Mouse (Mus musculus) right cerebral cortex, postnatal 10 days (tissue): ENCODE measurements around the gene Sdsl.

ENCODE experiments used
- DNase-seq, 2 experiments: peaks; one replicate each; pipeline ENCODE4 v3.0.0; 2021; ENCODE audit warnings: low spot score in 2 of 2

The Sdsl gene

DNA sequence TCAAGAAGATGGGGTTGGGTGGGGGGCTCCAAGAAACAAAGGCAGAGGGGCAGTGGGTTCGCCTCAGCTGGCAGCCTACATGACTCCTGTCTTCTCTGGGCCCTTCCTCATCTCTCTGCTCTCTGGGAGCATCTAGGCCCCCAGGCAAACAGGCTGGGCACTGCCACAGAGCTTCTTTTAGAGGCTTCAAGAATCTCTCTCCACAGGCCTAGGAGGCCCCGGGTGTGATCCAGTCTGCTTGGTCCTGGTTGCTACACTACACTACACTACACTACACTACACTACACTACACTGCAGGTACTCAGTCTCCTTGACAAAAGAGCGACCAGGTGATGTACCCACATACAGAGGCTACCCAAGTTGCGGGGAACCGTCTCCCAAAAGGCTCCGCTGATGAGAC, 42.9 kb downstream of the Sdsl start:
- DNase-seq: no peak

- no peak for DNase-seq
Measured at GRCm38 (mm10) chr5:120428990-120429389, 43.6 kb downstream of the Sdsl start.

GRCm38 (mm10) chr5:120428189-120428838, 44.3 kb downstream of the Sdsl start:
- no peak for DNase-seq

- no peak for DNase-seq
Measured at GRCm38 (mm10) chr5:120427451-120427938, 45.1 kb downstream of the Sdsl start.

- DNase-seq: no peak
Measured at GRCm38 (mm10) chr5:120426572-120426971, 46.0 kb downstream of the Sdsl start.

DNA sequence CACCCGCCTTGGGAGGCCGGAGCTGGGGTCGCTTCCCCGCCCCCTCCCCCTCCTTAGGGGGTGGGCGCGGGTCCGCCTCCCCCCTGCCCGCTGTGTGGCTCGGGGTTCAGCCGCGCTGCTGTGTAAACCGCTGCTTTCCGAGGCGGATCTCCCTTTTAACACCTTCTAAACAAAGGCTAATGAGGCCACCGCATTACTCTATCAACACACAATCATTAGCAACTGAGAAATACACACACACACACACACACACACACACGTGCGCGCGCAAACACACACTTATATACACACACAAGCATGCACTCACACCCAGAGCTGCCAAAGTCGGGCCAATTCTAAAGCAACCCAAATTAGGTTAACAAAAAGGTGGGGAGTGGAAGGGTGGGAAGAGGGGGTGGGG, 46.9 kb downstream of the Sdsl start:
- no peak for DNase-seq

DNA sequence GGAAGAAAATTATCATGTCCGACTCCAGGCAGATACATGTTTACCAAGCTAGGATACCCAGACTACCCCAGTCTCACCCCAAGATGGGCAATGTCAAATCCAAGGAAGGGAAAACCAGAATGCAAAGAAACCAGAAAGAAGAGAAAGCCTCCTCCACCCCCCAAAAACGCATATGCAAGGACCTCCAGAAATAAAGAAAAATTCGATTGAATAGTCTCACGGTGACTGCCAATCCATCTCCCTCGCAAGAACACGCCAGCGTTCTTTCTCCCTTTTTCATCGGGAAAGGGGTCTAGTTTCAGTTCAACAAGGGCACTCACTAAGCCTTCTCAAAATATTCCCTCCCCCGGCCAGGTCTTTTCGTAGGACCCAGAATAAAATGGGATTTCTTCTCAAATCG, 48.0 kb downstream of the Sdsl start:
- no peak for DNase-seq

GRCm38 (mm10) chr5:120424039-120424438, 48.6 kb downstream of the Sdsl start:
- DNase-seq: peak in 1 of 2 experiments; percentile 45

DNA sequence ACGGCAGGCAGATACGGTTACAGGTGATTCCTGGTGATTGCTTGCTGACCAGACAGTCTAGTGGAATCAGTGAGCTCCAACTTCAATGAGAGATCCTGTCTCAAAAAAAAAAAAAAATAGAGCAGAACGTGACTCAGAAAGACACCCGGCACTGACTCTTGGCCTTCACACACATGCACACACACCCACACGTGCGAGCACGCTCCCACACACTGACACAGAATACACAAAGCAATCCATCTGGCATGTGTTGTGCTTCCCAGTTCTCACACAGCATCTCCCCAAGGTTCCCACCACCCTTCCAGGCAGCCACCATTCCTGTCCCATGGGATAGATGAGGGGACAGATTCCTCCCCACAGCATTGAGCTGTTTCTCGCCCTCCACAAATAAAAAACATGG, 52.5 kb downstream of the Sdsl start:
- peak in 1 of 2 experiments; percentile 35 for DNase-seq

GRCm38 (mm10) chr5:120413436-120413835, 59.2 kb downstream of the Sdsl start:
- no peak for DNase-seq

- peak; percentile 68 to 78 for DNase-seq
Measured at GRCm38 (mm10) chr5:120409385-120410378, 62.9 kb downstream of the Sdsl start.

GRCm38 (mm10) chr5:120408933-120409332, 63.7 kb downstream of the Sdsl start:
- DNase-seq: peak in 1 of 2 experiments; percentile 31
